In genomic region chr10:67216872-67217271, GRCm38 (mm10) we compare ENCODE assay signal across 14 mouse cellular contexts.
DNase-seq lines count a peak whose midpoint lies in the region; ATAC-seq and TF ChIP-seq lines count a peak whose summit lies in the region.
"Had no signal": no experiment of that assay in that cellular context is flagged by ENCODE, and none has a peak within 500 bp of the region (broad histone marks: within the 10 kb centered on the region; RNA-seq: fewer than 3 reads in every experiment).

No protein-coding gene starts in this region.

- H3K9me3 ChIP-seq in intestine, postnatal 0 days (ENCODE audit: control insufficient read depth) = no peaks in the 10 kb centered on the region
- H3K9me3 ChIP-seq in intestine, embryonic 16.5 days (ENCODE audit: control insufficient read depth, low read length) = no peaks in the 10 kb centered on the region
- H3K9me3 ChIP-seq in midbrain, embryonic 15.5 days = no peaks in the 10 kb centered on the region
- H3K9me3 ChIP-seq in midbrain, embryonic 10.5 days (replicated peaks) = no peaks in the 10 kb centered on the region
- H3K9me3 ChIP-seq: limb, embryonic 13.5 days had no signal

- no peaks in the 10 kb centered on the region for H3K4me1 ChIP-seq in intestine, postnatal 0 days (replicated peaks; ENCODE audit: control insufficient read depth, insufficient read depth, low read length)
- 0 out of 2 replicates have a peak, but pooled peaks cover 3% of the 10 kb centered on the region for H3K4me1 ChIP-seq in intestine, embryonic 16.5 days (ENCODE audit: control insufficient read depth, insufficient read depth, low read length)
- peaks cover 11% of the 10 kb centered on the region for H3K4me1 ChIP-seq in midbrain, embryonic 15.5 days
- no peaks in the 10 kb centered on the region; the same call in 1 of the 2 replicates for H3K4me1 ChIP-seq in midbrain, embryonic 10.5 days
- peaks cover 2% of the 10 kb centered on the region; the same call in 1 of the 2 replicates for H3K4me1 ChIP-seq in small intestine, adult 2 months (ENCODE audit: control insufficient read depth, insufficient read depth, insufficient read length, low read length)
- H3K4me1 ChIP-seq: limb, embryonic 13.5 days had no signal

- no peak overlapping the region for H3K9ac ChIP-seq in intestine, postnatal 0 days (ENCODE audit: low read depth, low read length)
- no peak overlapping the region for H3K9ac ChIP-seq in intestine, embryonic 16.5 days (ENCODE audit: low read depth, low read length)
- H3K9ac ChIP-seq in midbrain, embryonic 15.5 days = no peak overlapping the region
- H3K9ac ChIP-seq: limb, embryonic 13.5 days had no signal

- no peaks in the 10 kb centered on the region for H3K27me3 ChIP-seq in intestine, postnatal 0 days (replicated peaks; ENCODE audit: control insufficient read depth, insufficient read depth, low read length)
- H3K27me3 ChIP-seq in intestine, embryonic 16.5 days (replicated peaks; ENCODE audit: control insufficient read depth, insufficient read depth, low read length) = no peaks in the 10 kb centered on the region
- no peaks in the 10 kb centered on the region for H3K27me3 ChIP-seq in midbrain, embryonic 15.5 days (replicated peaks)
- H3K27me3 ChIP-seq in midbrain, embryonic 10.5 days (ENCODE audit: low read depth, poor library complexity, severe bottlenecking) = no peaks in the 10 kb centered on the region
- H3K27me3 ChIP-seq in Patski = no peaks in the 10 kb centered on the region
- no peaks in the 10 kb centered on the region for H3K27me3 ChIP-seq in small intestine, adult 2 months (ENCODE audit: control insufficient read depth, insufficient read depth, low read length)
- H3K27me3 ChIP-seq: limb, embryonic 13.5 days had no signal

- POLR2A ChIA-PET in Patski (lab: Charles Lee) = no interaction called here

- WGBS in intestine, postnatal 0 days = 75% methylated on average over 3 of the region's 3 CpGs
- WGBS in intestine, embryonic 16.5 days = 83% methylated on average over 3 of the region's 3 CpGs
- WGBS in midbrain, embryonic 15.5 days = 80% methylated on average over 3 of the region's 3 CpGs
- 91% methylated on average over 3 of the region's 3 CpGs for WGBS in midbrain, embryonic 10.5 days
- WGBS in small intestine, adult 2 months = 66% methylated on average over 3 of the region's 3 CpGs

- H3K36me3 ChIP-seq in intestine, postnatal 0 days (ENCODE audit: control insufficient read depth, insufficient read depth) = peaks cover 42% of the 10 kb centered on the region
- H3K36me3 ChIP-seq in intestine, embryonic 16.5 days (ENCODE audit: control insufficient read depth, insufficient read depth, low read length) = peaks cover 8% of the 10 kb centered on the region; the same call in 1 of the 2 replicates
- peaks cover 9% of the 10 kb centered on the region; the same call in 1 of the 2 replicates for H3K36me3 ChIP-seq in midbrain, embryonic 15.5 days (replicated peaks)
- H3K36me3 ChIP-seq in midbrain, embryonic 10.5 days = peaks cover 42% of the 10 kb centered on the region
- H3K36me3 ChIP-seq in small intestine, adult 2 months (ENCODE audit: control insufficient read depth, insufficient read depth, low read length) = peaks cover 36% of the 10 kb centered on the region

- no peak for TF ChIP-seq POLR2A in small intestine, adult 2 months (IDR thresholded peaks at IDR 0.05; ENCODE audit: low read depth, low read length)

- CTCF ChIA-PET in Patski (lab: Charles Lee) = interaction anchor here (0.8 to 2.0 kb wide), 3 partner anchors 11 to 364 kb away, joined by 3 to 6 read pairs (median 4); no protein-coding TSS in a partner anchor

- no peak overlapping the region for H3K4me3 ChIP-seq in intestine, postnatal 0 days (ENCODE audit: low read depth, low read length)
- H3K4me3 ChIP-seq in intestine, embryonic 16.5 days (ENCODE audit: low read length) = no peak overlapping the region
- H3K4me3 ChIP-seq in midbrain, embryonic 15.5 days = no peak overlapping the region
- no peak overlapping the region for H3K4me3 ChIP-seq in midbrain, embryonic 10.5 days
- no peak overlapping the region for H3K4me3 ChIP-seq in small intestine, adult 2 months (ENCODE audit: low read depth, low read length)
- H3K4me3 ChIP-seq: limb, embryonic 13.5 days had no signal

- no peak for ATAC-seq in intestine, postnatal 0 days
- no peak for ATAC-seq in intestine, embryonic 16.5 days
- peak; percentile 20; the same call in 1 of the 2 replicates for ATAC-seq in midbrain, embryonic 15.5 days (replicated peaks)
- no peak for ATAC-seq in Patski

- no peak overlapping the region for H3K4me2 ChIP-seq in intestine, postnatal 0 days (replicated peaks; ENCODE audit: low read depth)
- H3K4me2 ChIP-seq in intestine, embryonic 16.5 days (ENCODE audit: low read depth, low read length) = no peak overlapping the region
- no peak overlapping the region for H3K4me2 ChIP-seq in midbrain, embryonic 15.5 days
- H3K4me2 ChIP-seq: limb, embryonic 13.5 days had no signal

- in situ Hi-C loops in Patski (cut with MboI; ENCODE audit: low pct_unique_long_range_greater_than_20kb) = loop anchor here (5.0 kb wide), 1 partner anchor 310 kb away; no protein-coding TSS in a partner anchor

- TF ChIP-seq CTCF in intestine, postnatal 0 days (IDR thresholded peaks at IDR 0.05; ENCODE audit: low read depth) = peak; percentile 56
- TF ChIP-seq CTCF in Patski (IDR thresholded peaks at IDR 0.05) = peak; percentile 51
- peak; percentile 14; the same call in 1 of the 2 replicates for TF ChIP-seq CTCF in small intestine, adult 2 months (IDR thresholded peaks at IDR 0.05; ENCODE audit: extremely low read depth, insufficient read length, insufficient replicate concordance, low read depth, low read length)

- DNase-seq in midbrain, embryonic 10.5 days (ENCODE audit: low spot score) = no peak
- no peak for DNase-seq in Patski (ENCODE audit: low read depth, low spot score)
- DNase-seq in gastrocnemius, postnatal 10 days = no peak
- DNase-seq in layer of hippocampus, postnatal 10 days (ENCODE audit: low spot score in 2 of 2) = no peak
- DNase-seq: adrenal gland, postnatal 10 days; embryo, embryonic 11 days; kidney, adult 18-20 months; layer of hippocampus, adult 9-11 months; thymus, adult 2 months had no signal

- H3K27ac ChIP-seq in intestine, postnatal 0 days (ENCODE audit: low read depth, low read length) = no peak overlapping the region
- no peak overlapping the region for H3K27ac ChIP-seq in intestine, embryonic 16.5 days (ENCODE audit: low read length)
- no peak overlapping the region for H3K27ac ChIP-seq in midbrain, embryonic 15.5 days
- no peak overlapping the region for H3K27ac ChIP-seq in midbrain, embryonic 10.5 days (replicated peaks)
- H3K27ac ChIP-seq in small intestine, adult 2 months (ENCODE audit: insufficient read depth, low read depth, low read length) = no peak overlapping the region
- H3K27ac ChIP-seq: limb, embryonic 13.5 days had no signal
